Mouse (Mus musculus) forebrain, embryonic 14.5 days (tissue): ENCODE results near the gene Foxn3. TPM values are rescaled to one million over a fixed set of nuclear protein-coding genes. Genes with fewer than 3 reads are reported as not detected.
"Not testable (repeated sequence)": the region's sequence is repeated elsewhere in the genome, so short reads cannot be mapped to it uniquely, and the experiment has no call there.

Experiments used
- ATAC-seq: fragments of 200-750 bp; cut with Nextera tagmentation; 2 replicates; pipeline ENCODE4 v1.8.0; 2017; ENCODE audit warnings: mild to moderate bottlenecking, moderate library complexity
- DNase-seq: peaks from one replicate; pipeline ENCODE4 v3.0.0-alpha.2; 2015; ENCODE audit warnings: low spot score
- H3K27ac ChIP-seq: fragments of 300-500 bp; sonication (generic); 2 replicates; pipeline ENCODE4 v1.5.1; 2014; ENCODE audit warnings: low read depth, mild to moderate bottlenecking, control low read depth, low read length, moderate library complexity
- H3K27me3 ChIP-seq: fragments of 300-500 bp; sonication (generic); replicated peaks from 2 replicates; pipeline ENCODE4 v1.6.1; 2014; ENCODE audit warnings: low read length, control low read depth, mixed read lengths; ENCODE audit not compliant: control insufficient read depth, insufficient read depth
- H3K36me3 ChIP-seq: fragments of 300-500 bp; sonication (generic); 2 replicates; pipeline ENCODE4 v1.6.1; 2014; ENCODE audit warnings: low read length, control low read depth; ENCODE audit not compliant: control insufficient read depth, insufficient read depth
- H3K4me1 ChIP-seq: fragments of 300-500 bp; sonication (generic); 2 replicates; pipeline ENCODE4 v1.6.1; 2014; ENCODE audit warnings: antibody characterized with exemption, low read length, control low read depth; ENCODE audit not compliant: control insufficient read depth, insufficient read depth
- H3K4me2 ChIP-seq: fragments of 300-500 bp; sonication (generic); 2 replicates; pipeline ENCODE4 v1.6.1; 2014; ENCODE audit warnings: mild to moderate bottlenecking, control low read depth, low read length
- H3K4me3 ChIP-seq: fragments of 300-500 bp; sonication (generic); 2 replicates; pipeline ENCODE4 v1.5.1; 2014; ENCODE audit warnings: low read depth, low read length, control low read depth
- H3K9ac ChIP-seq: fragments of 300-500 bp; sonication (generic); 2 replicates; pipeline ENCODE4 v1.6.1; 2014; ENCODE audit warnings: mild to moderate bottlenecking, low read length, control low read depth, moderate library complexity
- H3K9me3 ChIP-seq: fragments of 300-500 bp; sonication (generic); replicated peaks from 2 replicates; pipeline ENCODE4 v1.6.1; 2016; ENCODE audit warnings: low read length, control low read depth, mixed read lengths; ENCODE audit not compliant: control insufficient read depth
- WGBS: fragments of 180-500 bp; shearing (Covaris S2); extraction: QIAGEN DNeasy Blood & Tissue Kit; methylation state at CpG from one replicate; pipeline ENCODE4 v1.1.7; 2014; 5-methylcytosine and 5-hydroxymethylcytosine counted together
- polyA plus RNA-seq: library from polyadenylated mRNA; unstranded; fragments of >200 nt; fragmentation: Nextera tagmentation; extraction: Ambion mirVana; gene quantifications from 2 replicates; pipeline ENCODE4 v1.2.1, GENCODE M21; 2014

Gene Foxn3
- polyA plus RNA-seq, 1 experiment from 2014 or later: 61.6 TPM

DNA sequence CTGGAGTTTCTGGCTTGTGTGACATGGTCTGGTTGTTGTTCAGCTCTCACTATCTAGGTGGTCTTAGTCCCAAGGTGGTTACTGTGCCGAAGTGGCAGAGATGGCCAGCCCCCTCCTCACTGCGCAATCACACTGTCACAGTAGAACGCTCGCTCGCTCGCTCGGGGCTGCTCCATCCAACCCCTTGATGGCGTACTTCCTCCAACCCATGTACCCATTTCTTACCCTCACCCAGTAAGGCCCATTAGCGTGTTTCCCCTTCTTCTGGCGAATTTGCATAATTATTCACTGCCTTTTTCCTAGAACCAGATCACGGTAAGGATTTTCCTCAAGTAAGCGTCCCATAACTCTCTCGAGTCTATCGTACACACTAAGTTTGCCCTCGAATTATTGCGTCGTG, 369.3 kb downstream of the Foxn3 start:
- H3K27ac ChIP-seq, H3K4me1 ChIP-seq, ATAC-seq, H3K4me3 ChIP-seq, H3K27me3 ChIP-seq, DNase-seq, H3K36me3 ChIP-seq, H3K9ac ChIP-seq, H3K4me2 ChIP-seq, H3K9me3 ChIP-seq: not testable (repeated sequence)
- WGBS: 92% methylated on average over 17 of the region's 17 CpGs

DNA sequence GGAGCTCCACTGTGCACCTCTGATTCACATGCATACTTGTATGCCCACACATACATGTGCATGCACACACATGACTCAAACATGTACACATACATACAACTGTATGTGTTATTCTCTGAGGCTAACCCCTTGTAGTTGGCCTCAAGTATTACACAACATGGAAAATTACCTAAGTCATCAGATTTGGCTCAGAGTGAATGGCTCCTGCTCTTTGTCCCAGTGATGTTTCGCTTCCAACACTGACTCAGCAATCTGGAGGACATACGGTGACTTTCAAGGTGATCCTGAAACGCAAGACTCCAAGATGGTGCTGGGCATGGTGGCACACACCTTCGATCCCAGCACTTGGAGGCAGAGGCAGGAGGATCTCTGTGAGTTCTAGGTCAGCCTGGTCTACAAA, 375.7 kb downstream of the Foxn3 start:
- Histone ChIP-seq H3K4me1 (0 out of 2 replicates have a peak, but pooled peaks cover 7% of the 10 kb centered on the region), H3K4me2 (no peak overlapping the region), H3K27ac (no peak overlapping the region), H3K4me3 (no peak overlapping the region), H3K36me3 (no peaks in the 10 kb centered on the region), H3K9me3 (no peaks in the 10 kb centered on the region), H3K27me3 (no peaks in the 10 kb centered on the region), H3K9ac (no peak overlapping the region)
- 96% methylated on average over 4 of the region's 4 CpGs for WGBS
- no peak for DNase-seq
- ATAC-seq: no peak

DNA sequence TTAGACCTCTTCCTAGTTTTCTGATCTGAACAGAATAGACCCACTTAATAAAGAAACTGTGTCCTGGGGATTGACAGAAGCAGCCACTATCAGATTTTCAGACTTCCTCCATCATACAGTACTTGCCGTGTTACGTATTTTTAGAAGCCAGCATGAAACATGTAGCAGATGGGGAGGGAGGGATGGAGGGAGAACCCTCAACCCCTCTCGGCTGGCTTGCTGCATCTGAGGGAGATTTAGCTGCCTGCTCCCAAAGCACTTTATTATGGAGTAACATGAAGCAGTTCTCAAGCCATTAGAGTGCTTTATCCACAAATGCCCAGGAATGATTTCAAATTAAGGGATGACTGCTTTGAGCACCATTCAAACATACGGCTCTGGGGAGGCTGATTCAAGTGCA, 377.1 kb downstream of the Foxn3 start:
- 41% methylated on average over 4 of the region's 4 CpGs for WGBS
- ATAC-seq: no peak
- Histone ChIP-seq H3K4me2 (no peak overlapping the region), H3K4me3 (no peak overlapping the region), H3K27ac (0 out of 2 replicates have a peak overlapping the region, but pooled peaks have one; percentile 21), H3K9ac (no peak overlapping the region), H3K4me1 (0 out of 2 replicates have a peak, but pooled peaks cover 7% of the 10 kb centered on the region), H3K9me3 (no peaks in the 10 kb centered on the region), H3K27me3 (no peaks in the 10 kb centered on the region), H3K36me3 (no peaks in the 10 kb centered on the region)
- peak; percentile 43 for DNase-seq

DNA sequence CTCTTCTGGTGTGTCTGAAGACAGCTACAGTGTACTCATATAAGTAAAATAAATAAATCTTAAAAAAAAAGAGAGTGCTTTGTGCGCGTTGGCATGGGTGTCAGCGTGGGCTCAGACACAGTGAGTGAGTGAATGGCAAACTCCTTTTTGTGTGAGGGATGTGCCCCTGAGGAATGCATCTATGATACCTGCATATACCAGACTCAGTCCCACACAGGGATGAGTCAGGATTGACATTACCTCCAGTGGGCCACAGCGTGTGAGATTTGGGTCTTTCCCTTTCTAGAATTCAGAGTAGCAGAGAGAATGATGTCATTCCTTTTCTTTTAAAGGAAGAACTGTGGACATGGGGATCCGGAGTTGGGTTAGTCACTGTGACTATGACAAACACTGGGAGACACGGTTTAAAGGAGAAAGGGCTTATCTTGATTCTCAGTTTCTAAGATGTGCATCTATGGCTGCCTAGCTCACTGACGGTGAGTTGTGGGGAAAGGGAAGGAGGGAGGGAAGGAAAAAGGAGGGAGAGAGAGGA, 380.1 kb downstream of the Foxn3 start:
- H3K27ac ChIP-seq: no peak overlapping the region
- H3K4me2 ChIP-seq: no peak overlapping the region
- H3K9ac ChIP-seq: no peak overlapping the region
- 0 out of 2 replicates have a peak, but pooled peaks cover 7% of the 10 kb centered on the region for H3K4me1 ChIP-seq
- no peak for DNase-seq
- H3K27me3 ChIP-seq: no peaks in the 10 kb centered on the region
- ATAC-seq: no peak
- no peak overlapping the region for H3K4me3 ChIP-seq
- 84% methylated on average over 7 of the region's 7 CpGs for WGBS
- H3K9me3 ChIP-seq: no peaks in the 10 kb centered on the region
- no peaks in the 10 kb centered on the region for H3K36me3 ChIP-seq

DNA sequence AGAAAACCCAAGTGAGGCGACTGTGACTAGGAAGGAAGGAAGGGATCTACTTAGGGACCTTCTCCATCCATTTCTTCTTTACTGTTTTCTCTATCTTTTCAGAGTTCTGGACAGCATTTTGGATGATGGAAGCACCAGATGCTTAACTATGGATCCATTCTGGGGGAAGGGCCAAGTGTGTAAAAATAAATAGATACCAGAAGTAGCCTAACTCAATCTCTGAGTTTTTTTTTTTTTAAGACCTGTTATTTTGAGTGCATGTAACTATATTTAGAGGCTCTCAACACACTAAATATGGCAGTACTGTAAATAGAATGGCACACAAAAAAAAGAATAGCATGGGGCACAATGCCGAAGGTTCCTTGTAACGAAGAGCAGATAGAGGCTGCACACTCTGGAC, 381.0 kb downstream of the Foxn3 start:
- DNase-seq: no peak
- Histone ChIP-seq H3K4me1 (0 out of 2 replicates have a peak, but pooled peaks cover 7% of the 10 kb centered on the region), H3K4me2 (no peak overlapping the region), H3K27me3 (no peaks in the 10 kb centered on the region), H3K27ac (no peak overlapping the region), H3K36me3 (no peaks in the 10 kb centered on the region), H3K9ac (no peak overlapping the region), H3K9me3 (no peaks in the 10 kb centered on the region), H3K4me3 (no peak overlapping the region)
- WGBS: 85% methylated on average over 3 of the region's 3 CpGs
- no peak for ATAC-seq

DNA sequence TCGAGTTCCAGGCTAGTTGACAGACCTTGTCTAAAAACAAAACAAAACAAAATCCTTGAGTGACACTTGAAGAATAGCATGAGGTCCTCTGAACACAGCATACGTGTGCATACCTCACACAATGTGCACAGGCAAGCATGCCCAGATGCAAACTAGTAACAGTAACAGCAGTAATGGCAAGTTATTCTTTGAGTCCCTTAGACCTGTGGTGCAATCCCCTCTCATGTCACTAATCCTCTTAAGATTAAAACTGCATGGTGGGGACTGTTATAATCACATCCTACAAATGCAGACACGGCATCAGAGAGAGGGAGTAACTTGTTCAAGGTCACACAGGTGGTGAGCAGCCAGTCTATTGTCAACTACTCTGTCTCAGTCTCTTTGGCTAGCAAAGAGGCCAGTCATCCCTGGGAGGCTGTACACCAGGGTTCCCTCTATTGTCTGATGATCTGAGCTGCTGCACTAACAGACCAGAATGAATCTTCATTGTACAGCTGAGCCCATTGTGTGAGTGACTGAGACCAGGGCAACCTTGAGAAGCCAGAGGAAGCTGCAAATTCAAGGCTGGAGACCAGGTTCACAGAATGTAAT, 383.1 kb downstream of the Foxn3 start:
- no peak overlapping the region for H3K4me2 ChIP-seq
- H3K27me3 ChIP-seq: no peaks in the 10 kb centered on the region
- DNase-seq (peak; percentile 23), ATAC-seq (no peak)
- H3K9me3 ChIP-seq: no peaks in the 10 kb centered on the region
- H3K27ac ChIP-seq: no peak overlapping the region
- peaks cover 2% of the 10 kb centered on the region; the same call in 1 of the 2 replicates for H3K4me1 ChIP-seq
- no peak overlapping the region for H3K4me3 ChIP-seq
- no peak overlapping the region for H3K9ac ChIP-seq
- H3K36me3 ChIP-seq: no peaks in the 10 kb centered on the region
- WGBS: 45% methylated on average over 3 of the region's 3 CpGs

DNA sequence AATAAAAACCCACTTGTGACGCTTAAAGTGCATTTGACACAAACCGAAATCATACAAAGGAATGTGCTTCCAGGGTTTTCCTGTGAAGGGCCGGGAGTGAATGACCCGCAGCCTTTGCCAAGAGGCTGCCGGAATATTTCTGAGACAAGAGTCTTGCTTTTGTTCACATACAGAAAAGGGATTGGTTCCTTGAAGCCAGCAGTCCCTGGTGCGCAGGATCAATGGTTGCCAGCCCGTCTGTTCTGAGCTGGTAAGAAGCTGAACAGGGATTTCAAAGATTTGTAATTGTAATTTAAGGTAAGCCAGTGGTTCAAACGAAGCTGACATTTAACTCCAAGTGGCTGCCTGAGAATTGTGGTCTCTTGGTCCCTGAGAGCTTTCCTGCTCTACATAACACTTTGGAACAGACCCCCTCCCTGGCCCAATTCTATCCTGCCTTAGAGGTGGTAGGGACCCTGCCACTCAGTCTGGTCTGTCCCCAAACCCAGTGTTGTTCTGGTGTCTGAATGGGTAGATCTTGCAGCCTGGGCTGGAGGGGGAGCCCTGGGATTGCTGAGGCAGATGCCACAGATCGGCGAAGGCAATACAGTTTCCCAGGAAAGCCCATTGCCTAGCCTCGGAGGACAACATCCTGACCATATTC, 388.3 kb downstream of the Foxn3 start:
- Histone ChIP-seq H3K4me2 (0 out of 2 replicates have a peak overlapping the region, but pooled peaks have one; percentile 1), H3K4me3 (no peak overlapping the region), H3K27me3 (no peaks in the 10 kb centered on the region), H3K4me1 (peaks cover 6% of the 10 kb centered on the region; the same call in 1 of the 2 replicates), H3K9me3 (0 out of 2 replicates have a peak, but pooled peaks cover 4% of the 10 kb centered on the region), H3K36me3 (no peaks in the 10 kb centered on the region), H3K9ac (peak overlapping the region; percentile 5; the same call in 1 of the 2 replicates), H3K27ac (peak overlapping the region; percentile 27; the same call in 1 of the 2 replicates)
- WGBS: 35% methylated on average over 11 of the region's 11 CpGs
- peak; percentile 78 for DNase-seq
- peak; percentile 63 for ATAC-seq

DNA sequence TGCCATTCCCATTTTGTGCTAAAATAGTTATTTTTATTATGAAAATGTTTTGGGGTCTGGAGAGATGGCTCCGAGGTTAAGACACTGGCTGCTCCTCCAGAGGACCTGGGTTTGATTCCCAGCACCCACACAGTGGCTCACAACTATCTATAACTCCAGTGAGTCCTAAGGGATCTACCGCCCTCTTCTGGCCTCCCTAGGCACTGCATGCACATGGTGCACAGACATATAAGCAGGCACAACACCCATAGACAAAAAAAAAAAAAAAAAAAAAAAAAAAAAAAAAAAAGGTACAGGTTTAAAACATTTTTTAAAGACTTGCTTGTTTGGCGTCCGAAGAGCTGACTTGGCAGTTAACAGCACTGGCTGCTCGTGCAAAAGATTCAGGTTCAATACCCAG, 391.2 kb downstream of the Foxn3 start:
- H3K27me3 ChIP-seq: no peaks in the 10 kb centered on the region
- 89% methylated on average over 5 of the region's 5 CpGs for WGBS
- no peak overlapping the region for H3K4me2 ChIP-seq
- 0 out of 2 replicates have a peak, but pooled peaks cover 4% of the 10 kb centered on the region for H3K9me3 ChIP-seq
- H3K36me3 ChIP-seq: no peaks in the 10 kb centered on the region
- H3K4me1 ChIP-seq: peaks cover 10% of the 10 kb centered on the region
- H3K4me3 ChIP-seq: no peak overlapping the region
- no peak for DNase-seq
- no peak for ATAC-seq
- H3K27ac ChIP-seq: no peak overlapping the region
- no peak overlapping the region for H3K9ac ChIP-seq

DNA sequence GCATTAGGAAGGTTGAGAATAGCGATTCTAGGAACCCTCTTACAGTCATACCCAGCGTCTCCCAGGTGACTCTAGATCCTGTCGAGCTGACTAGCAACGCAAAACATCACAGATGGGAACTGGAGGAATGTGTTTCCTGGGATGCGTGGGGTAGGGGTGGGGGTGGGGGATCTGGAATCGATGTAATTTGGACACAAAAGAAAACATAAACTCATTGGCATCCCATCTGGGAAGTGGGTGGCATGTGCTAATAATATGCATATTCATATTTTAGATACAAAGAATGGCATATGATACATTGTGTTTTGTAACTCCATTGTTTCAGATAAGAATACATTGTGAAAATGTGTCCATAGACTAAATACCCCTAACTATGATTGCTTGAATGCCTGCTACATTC, 393.5 kb downstream of the Foxn3 start:
- Histone ChIP-seq H3K4me3 (no peak overlapping the region), H3K9ac (no peak overlapping the region), H3K36me3 (no peaks in the 10 kb centered on the region), H3K27ac (no peak overlapping the region), H3K4me1 (peaks cover 5% of the 10 kb centered on the region; the same call in 1 of the 2 replicates), H3K27me3 (no peaks in the 10 kb centered on the region), H3K4me2 (no peak overlapping the region), H3K9me3 (0 out of 2 replicates have a peak, but pooled peaks cover 4% of the 10 kb centered on the region)
- no peak for DNase-seq
- 84% methylated on average over 6 of the region's 6 CpGs for WGBS
- no peak for ATAC-seq
